Mouse (Mus musculus) midbrain, embryonic 16.5 days (tissue): ENCODE measurements at regions not wholly inside any gene's neighbourhood (a gene's known extent, or its start where the extent isn't known, plus 50 kb on each side); places are given as distances from the start of the nearest gene placed in this dataset.

ENCODE experiments used
- ATAC-seq: fragments of 200-750 bp; cut with Nextera tagmentation; 2 replicates; pipeline ENCODE4 v1.8.0; 2017; ENCODE audit warnings: moderate TSS enrichment
- H3K27ac ChIP-seq: fragments of 300-500 bp; sonication (generic); 2 replicates; pipeline ENCODE4 v1.5.1; 2014; ENCODE audit warnings: mild to moderate bottlenecking, low read length, mixed read lengths
- H3K27me3 ChIP-seq: fragments of 300-500 bp; sonication (generic); 2 replicates; pipeline ENCODE4 v1.6.1; 2014; ENCODE audit warnings: low read depth, low read length, mixed read lengths; ENCODE audit not compliant: control insufficient read depth, insufficient read depth
- H3K36me3 ChIP-seq: fragments of 300-500 bp; sonication (generic); 2 replicates; pipeline ENCODE4 v1.6.1; 2014; ENCODE audit warnings: mild to moderate bottlenecking, low read length, moderate library complexity, mixed read lengths; ENCODE audit not compliant: control insufficient read depth, insufficient read depth
- H3K4me1 ChIP-seq: fragments of 300-500 bp; sonication (generic); 2 replicates; pipeline ENCODE4 v1.6.1; 2014; ENCODE audit warnings: mild to moderate bottlenecking, low read length, mixed read lengths; ENCODE audit not compliant: control insufficient read depth, insufficient read depth
- H3K4me2 ChIP-seq: fragments of 300-500 bp; sonication (generic); 2 replicates; pipeline ENCODE4 v1.6.1; 2014; ENCODE audit warnings: mild to moderate bottlenecking, low read length, mixed read lengths
- H3K4me3 ChIP-seq: fragments of 300-500 bp; sonication (generic); 2 replicates; pipeline ENCODE4 v1.5.1; 2014; ENCODE audit warnings: low read depth, mild to moderate bottlenecking, low read length, moderate library complexity, mixed read lengths
- H3K9ac ChIP-seq: fragments of 300-500 bp; sonication (generic); 2 replicates; pipeline ENCODE4 v1.6.1; 2014; ENCODE audit warnings: low read depth, low read length, mixed read lengths
- H3K9me3 ChIP-seq: fragments of 300-500 bp; sonication (generic); replicated peaks from 2 replicates; pipeline ENCODE4 v1.6.1; 2014; ENCODE audit warnings: mild to moderate bottlenecking, low read length, mixed read lengths; ENCODE audit not compliant: control insufficient read depth, poor library complexity, severe bottlenecking

- Histone ChIP-seq H3K4me3 (no peak overlapping the region), H3K9ac (no peak overlapping the region), H3K27me3 (no peaks in the 10 kb centered on the region), H3K36me3 (no peaks in the 10 kb centered on the region), H3K27ac (no peak overlapping the region), H3K4me1 (no peaks in the 10 kb centered on the region), H3K9me3 (no peaks in the 10 kb centered on the region), H3K4me2 (no peak overlapping the region)
- no peak for ATAC-seq
These were observed 328.9 kb downstream of the Gria2 start for GRCm38 (mm10) chr3:80473686-80474085.
